Mouse (Mus musculus): ENCODE measurements around the gene Shisa5.
A peak's percentile ranks its signal among the peaks of the same experiment; 100 is the strongest.

The Shisa5 gene

DNA sequence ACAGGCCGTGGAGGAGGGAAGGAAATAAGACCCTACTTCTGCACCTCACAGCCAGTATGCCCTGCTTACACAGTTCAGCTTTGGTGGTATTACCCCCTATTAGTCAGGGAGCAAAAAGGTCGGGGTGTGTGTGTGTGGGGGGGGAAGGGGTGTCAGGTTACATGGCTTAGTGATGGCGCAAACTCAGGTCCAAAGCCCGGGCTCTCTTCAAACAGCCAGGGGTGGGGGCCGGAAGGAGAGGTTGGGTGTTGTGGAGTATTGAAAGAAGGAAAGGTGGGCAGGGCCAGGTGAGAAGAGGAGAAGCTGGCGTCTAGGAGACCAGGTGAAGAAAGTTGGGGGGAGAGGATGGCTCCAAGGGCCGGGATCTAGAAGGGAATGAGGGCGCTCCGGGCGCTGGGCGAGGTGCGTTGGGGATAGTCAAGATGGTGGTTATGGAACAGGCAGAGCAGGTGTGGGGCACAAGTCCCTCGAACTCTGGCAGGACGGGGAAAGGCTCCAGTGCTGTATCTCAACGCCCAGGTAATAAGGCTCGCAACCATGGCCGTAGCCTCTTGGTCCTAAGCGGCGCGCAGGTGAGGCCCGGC, 56.3 kb downstream of the Shisa5 start:
- DNase-seq = no peak

DNA sequence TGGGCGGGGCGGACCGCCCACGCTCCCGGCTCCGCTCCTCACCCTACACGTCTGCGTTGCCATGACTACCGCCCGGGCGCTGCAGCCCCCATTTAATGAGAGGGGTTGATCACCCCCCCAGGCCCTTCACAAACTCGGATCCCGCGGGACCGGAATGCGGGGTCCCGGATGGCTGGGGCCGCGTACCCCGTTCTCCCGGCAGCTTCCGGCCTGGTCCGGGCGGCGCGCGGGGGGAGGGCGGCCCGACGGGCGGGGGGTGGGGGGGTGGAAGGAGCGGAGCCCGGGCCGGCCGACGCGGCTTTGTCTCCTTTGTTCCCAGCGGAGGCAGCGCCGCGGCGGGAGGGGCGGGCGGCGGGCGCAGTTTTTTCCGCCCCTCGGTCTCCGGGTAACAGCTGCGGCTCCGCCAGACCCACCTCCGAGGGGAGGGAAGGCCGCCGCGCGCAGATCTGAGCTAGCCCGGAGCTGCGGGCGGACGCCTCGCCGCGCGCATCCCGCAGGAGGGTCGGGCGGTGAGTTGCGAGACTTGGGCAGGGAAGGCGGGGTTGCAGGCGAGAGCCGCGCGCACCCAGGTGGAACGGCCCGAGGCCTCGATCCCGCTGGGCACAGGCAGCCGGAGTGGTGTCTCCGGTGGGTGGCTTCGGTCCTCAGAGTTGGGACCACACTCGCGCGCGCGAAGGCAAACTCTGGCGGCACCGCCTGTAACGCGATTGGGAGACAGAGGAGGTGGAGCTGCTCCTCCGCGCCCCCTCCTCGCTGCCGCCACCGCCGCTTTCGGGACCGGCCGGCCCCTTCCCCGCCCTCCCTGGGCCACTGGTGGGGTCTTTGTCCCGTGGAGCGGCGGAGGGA, 57.0 kb downstream of the Shisa5 start, which contains the start of gene Plxnb1:
Gene Plxnb1 (plus strand): TSS at position 253 of the 846 bp plus-strand sequence.
- peak; percentile 45 for DNase-seq

DNA sequence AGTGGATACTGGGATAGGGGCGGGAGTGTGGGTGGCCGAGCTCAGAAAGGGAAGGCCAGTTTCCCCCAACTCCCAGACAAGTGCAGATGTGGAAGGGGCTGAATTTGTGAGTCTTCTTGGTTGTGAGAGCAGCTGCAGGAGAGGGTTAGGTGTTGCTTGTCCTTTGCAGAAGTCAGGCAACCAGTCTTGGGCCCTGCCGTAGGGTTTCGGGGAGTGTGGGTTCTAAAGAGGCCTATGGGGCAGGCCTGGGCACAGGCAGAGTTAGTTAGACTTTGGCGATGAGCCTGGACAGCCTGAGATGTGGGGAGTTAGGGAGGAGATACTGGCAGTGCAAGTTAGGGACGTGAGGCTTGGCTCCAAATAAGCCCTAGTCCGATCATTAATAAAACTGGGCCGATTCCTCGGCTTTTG, 57.9 kb downstream of the Shisa5 start:
- no peak for DNase-seq

- DNase-seq = no peak
Measured at GRCm38 (mm10) chr9:109096856-109097255, 58.5 kb downstream of the Shisa5 start.

DNA sequence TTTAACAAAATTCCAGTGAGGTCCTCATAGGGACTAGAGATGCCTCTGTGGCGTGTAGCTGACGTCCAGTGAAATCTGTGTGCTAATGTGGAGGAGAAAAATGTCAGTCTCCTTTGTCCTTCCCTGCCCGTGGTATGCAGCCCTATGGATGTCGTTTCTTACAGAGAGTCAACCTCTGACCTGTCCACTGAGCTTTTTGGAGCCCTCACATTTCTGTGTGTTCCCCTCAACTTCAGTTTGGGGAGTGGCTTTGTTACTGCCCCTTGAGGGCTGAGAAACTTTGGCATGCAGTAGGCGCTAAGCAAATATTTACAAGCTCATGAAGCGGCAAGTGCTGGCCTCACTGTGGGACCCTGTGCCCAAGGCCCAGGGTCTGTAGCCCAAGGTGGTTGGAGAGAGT, 58.9 kb downstream of the Shisa5 start:
- DNase-seq = no peak

GRCm38 (mm10) chr9:109097831-109098230, 59.5 kb downstream of the Shisa5 start:
- no peak for DNase-seq

GRCm38 (mm10) chr9:109098366-109098765, 60.0 kb downstream of the Shisa5 start:
- DNase-seq = no peak

GRCm38 (mm10) chr9:109098969-109099368, 60.6 kb downstream of the Shisa5 start:
- DNase-seq = no peak

DNA sequence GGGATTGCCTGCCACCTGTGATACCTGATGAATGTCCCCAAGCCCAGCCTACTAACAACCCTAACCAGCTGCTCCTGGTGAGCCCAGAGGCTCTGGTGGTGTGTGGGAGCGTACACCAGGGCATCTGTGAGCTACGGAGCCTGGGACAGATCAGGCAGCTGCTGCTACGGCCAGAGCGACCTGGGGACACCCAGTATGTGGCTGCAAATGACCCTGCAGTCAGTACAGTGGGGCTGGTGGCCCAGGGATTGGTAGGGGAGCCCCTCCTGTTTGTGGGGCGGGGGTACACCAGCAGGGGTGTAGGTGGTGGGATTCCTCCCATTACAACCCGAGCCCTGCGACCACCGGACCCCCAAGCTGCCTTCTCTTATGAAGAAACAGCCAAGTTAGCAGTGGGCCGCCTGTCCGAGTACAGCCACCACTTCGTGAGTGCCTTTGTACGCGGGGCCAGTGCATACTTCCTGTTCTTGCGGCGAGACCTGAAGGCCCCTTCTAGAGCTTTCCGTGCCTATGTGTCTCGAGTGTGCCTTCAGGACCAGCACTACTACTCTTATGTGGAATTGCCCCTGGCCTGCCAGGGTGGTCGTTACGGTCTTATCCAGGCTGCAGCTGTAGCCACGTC, 62.1 kb downstream of the Shisa5 start:
- DNase-seq = no peak

DNA sequence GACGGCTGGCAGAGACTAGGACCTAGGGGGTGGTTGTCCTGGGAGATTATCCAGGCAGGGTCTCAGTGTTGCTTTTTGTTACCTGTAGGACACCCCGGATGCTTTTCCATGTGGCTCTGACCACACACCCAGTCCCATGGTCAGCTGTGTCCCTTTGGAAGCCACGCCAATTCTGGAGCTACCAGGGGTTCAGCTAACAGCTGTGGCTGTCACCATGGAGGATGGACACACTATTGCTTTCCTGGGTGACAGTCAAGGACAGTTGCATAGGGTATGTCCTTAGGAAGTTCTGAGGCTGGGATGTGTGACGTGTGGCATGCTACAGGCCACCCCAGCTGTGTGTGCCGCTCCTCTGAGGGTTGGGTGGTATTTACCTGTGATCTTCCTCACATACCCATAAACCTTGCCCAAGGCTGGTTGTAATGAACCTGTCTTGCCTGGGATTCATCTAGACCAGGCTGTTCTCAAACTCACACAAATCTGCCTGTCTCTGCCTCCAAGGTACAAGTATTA, 63.6 kb downstream of the Shisa5 start:
- no peak for DNase-seq

- DNase-seq = no peak
Measured at GRCm38 (mm10) chr9:109102541-109102940, 64.2 kb downstream of the Shisa5 start.

GRCm38 (mm10) chr9:109103250-109103649, 64.9 kb downstream of the Shisa5 start:
- DNase-seq = no peak

DNA sequence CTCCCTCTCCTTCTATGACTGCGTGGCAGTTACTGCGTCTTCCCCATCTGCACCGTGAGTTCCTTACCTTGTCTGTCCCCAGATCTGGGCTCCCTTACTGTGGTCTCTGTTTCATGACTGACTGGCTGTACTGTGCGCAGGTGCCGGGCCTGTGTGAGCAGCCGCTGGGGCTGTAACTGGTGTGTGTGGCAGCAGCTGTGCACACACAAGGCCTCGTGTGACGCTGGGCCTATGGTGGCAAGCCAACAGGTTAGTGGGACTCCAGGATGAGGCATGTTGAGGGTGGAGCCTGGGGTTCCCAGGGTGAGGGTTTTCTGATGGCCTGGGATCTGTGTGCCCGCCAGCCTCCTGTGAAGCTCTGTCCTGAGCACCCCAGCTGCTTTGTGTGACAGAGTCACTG, 65.7 kb downstream of the Shisa5 start:
- DNase-seq = no peak

DNA sequence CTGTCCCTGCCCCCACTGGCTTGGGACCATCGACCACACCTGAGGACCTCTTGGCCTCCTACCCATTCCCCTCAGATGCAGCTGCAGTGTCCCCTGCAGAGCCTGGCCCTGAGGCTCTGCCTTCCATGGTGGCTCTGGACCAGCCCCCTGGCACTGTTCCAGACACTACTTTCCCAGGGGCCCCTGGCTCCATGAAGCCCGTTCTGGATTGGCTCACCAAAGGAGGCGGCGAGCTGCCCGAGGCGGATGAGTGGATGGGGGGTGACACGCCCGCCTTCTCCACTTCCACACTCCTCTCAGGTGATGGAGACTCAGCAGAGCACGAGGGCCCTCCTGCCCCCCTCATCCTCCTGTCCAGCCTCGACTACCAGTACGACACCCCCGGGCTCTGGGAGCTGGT, 66.6 kb downstream of the Shisa5 start:
- no peak for DNase-seq

DNA sequence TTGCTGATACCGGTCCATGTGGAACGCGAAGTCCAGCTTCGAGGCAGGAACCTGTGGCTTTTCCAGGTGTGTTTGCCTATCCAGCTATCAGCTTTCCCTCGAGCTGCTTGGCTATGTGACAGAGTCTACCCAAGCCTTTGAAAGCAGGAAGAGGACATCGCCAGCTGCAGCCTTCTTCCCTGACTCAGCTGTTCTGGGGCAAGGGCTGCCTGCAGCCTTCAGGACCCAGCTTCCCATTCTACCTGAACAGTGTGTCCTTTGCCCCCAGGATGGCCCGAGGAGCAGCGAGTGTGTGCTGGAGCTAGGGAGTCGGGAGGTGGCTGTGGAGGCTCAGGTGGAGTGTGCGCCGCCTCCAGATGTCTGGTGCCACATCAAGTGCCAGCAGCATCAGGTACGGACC, 67.3 kb downstream of the Shisa5 start:
- DNase-seq = no peak

DNA sequence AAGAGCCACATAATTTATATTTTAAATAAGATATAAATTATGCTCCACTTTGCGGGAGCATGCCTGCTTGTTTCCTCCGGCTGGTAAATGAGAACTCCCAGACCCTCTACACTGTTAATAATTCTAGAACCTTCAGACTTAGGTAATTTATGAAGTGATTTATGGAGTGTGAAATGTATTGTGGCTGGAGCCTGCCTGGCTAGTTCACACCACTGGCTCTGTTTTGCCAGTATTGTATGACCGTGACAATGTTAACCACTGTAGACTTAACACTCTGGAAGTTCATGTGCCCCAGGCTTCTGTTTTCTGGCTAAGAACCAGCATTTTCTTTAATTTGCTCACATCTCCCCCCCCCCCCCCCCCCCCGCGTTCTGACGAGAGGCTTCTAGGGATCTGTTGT, 69.0 kb downstream of the Shisa5 start:
- no peak for DNase-seq
